Mouse (Mus musculus) G1E-ER4 (cell line): ENCODE measurements around the gene Foxd3. TPM values are rescaled to one million over a fixed set of nuclear protein-coding genes. Genes with fewer than 3 reads are reported as not detected.

Experiments
- GATA1 ChIP-seq: IDR thresholded peaks from one replicate; pipeline ENCODE4 v1.8.0; 2012; ENCODE audit warnings: low read length, inconsistent platforms
- polyA plus RNA-seq: library from polyadenylated mRNA; stranded (reverse); fragments of >175 nt; gene quantifications from 2 replicates; pipeline ENCODE4 v1.2.3, GENCODE M21; 2012

Gene Foxd3
- not detected in 2 replicates for polyA plus RNA-seq

GRCm38 (mm10) chr4:99655937-99656604 is at the start of gene Foxd3:
TSS of gene Foxd3 (plus strand) at chr4:99656299.
- no peak for TF ChIP-seq GATA1

GRCm38 (mm10) chr4:99612156-99612555 is 43.9 kb upstream of the Foxd3 start:
- TF ChIP-seq GATA1 = no peak

- TF ChIP-seq GATA1 = no peak
Observed at GRCm38 (mm10) chr4:99612609-99613350, 43.3 kb upstream of the Foxd3 start.

GRCm38 (mm10) chr4:99626047-99626844 is 29.9 kb upstream of the Foxd3 start:
- TF ChIP-seq GATA1 = no peak

- no peak for TF ChIP-seq GATA1
Observed at GRCm38 (mm10) chr4:99627057-99627456, 29.0 kb upstream of the Foxd3 start.

- TF ChIP-seq GATA1 = no peak
Observed at GRCm38 (mm10) chr4:99636038-99636437, 20.1 kb upstream of the Foxd3 start.

GRCm38 (mm10) chr4:99636711-99637110 is 19.4 kb upstream of the Foxd3 start:
- TF ChIP-seq GATA1 = no peak

GRCm38 (mm10) chr4:99641920-99642319 is 14.2 kb upstream of the Foxd3 start:
- TF ChIP-seq GATA1 = no peak

GRCm38 (mm10) chr4:99645560-99645959 is 10.5 kb upstream of the Foxd3 start:
- TF ChIP-seq GATA1 = no peak

GRCm38 (mm10) chr4:99650088-99650944 is 5.8 kb upstream of the Foxd3 start:
- TF ChIP-seq GATA1 = no peak

- TF ChIP-seq GATA1 = no peak
Observed at GRCm38 (mm10) chr4:99650945-99651690, 5.0 kb upstream of the Foxd3 start.

GRCm38 (mm10) chr4:99651823-99652450 is 4.2 kb upstream of the Foxd3 start:
- no peak for TF ChIP-seq GATA1

- no peak for TF ChIP-seq GATA1
Observed at GRCm38 (mm10) chr4:99652576-99653210, 3.4 kb upstream of the Foxd3 start.

- no peak for TF ChIP-seq GATA1
Observed at GRCm38 (mm10) chr4:99653216-99653607, 2.9 kb upstream of the Foxd3 start.
